Mouse (Mus musculus) liver, postnatal 0 days (tissue): ENCODE measurements at regions not wholly inside any gene's neighbourhood (a gene's known extent, or its start where the extent isn't known, plus 50 kb on each side); places are given as distances from the start of the nearest gene placed in this dataset.

Experiments used
- ATAC-seq: fragments of 200-750 bp; cut with Nextera tagmentation; 2 replicates; pipeline ENCODE4 v1.8.0; 2017; ENCODE audit warnings: mild to moderate bottlenecking, moderate library complexity
- DNase-seq: peaks from one replicate; pipeline ENCODE4 v3.0.0-alpha.2; 2016
- H3K27ac ChIP-seq: fragments of 300-500 bp; sonication (generic); 2 replicates; pipeline ENCODE4 v1.5.1; 2014; ENCODE audit warnings: antibody characterized with exemption, moderate library complexity, mild to moderate bottlenecking, low read depth
- H3K27me3 ChIP-seq: fragments of 300-500 bp; sonication (generic); 2 replicates; pipeline ENCODE4 v1.6.1; 2014; ENCODE audit warnings: low read length, control low read depth, mixed read lengths; ENCODE audit not compliant: insufficient read depth
- H3K36me3 ChIP-seq: fragments of 300-500 bp; sonication (generic); replicated peaks from 2 replicates; pipeline ENCODE4 v1.6.1; 2014; ENCODE audit warnings: mild to moderate bottlenecking, control low read depth, low read length, moderate library complexity, mixed read lengths; ENCODE audit not compliant: insufficient read depth
- H3K4me1 ChIP-seq: fragments of 300-500 bp; sonication (generic); 2 replicates; pipeline ENCODE4 v1.6.1; 2014; ENCODE audit warnings: antibody characterized with exemption, mild to moderate bottlenecking, control low read depth; ENCODE audit not compliant: insufficient read depth
- H3K4me2 ChIP-seq: fragments of 300-500 bp; sonication (generic); 2 replicates; pipeline ENCODE4 v1.6.1; 2014; ENCODE audit warnings: low read depth, mild to moderate bottlenecking, low read length, moderate library complexity, mixed read lengths
- H3K4me3 ChIP-seq: fragments of 300-500 bp; sonication (generic); 2 replicates; pipeline ENCODE4 v1.5.1; 2014; ENCODE audit warnings: low read depth, low read length
- H3K9ac ChIP-seq: fragments of 300-500 bp; sonication (generic); replicated peaks from 2 replicates; pipeline ENCODE4 v1.6.1; 2014; ENCODE audit warnings: mild to moderate bottlenecking, moderate library complexity
- H3K9me3 ChIP-seq: fragments of 300-500 bp; sonication (generic); 2 replicates; pipeline ENCODE4 v1.6.1; 2016; ENCODE audit warnings: mild to moderate bottlenecking, control low read depth, low read length, mixed read lengths
- CTCF ChIP-seq: sonication (generic); IDR thresholded peaks from 2 replicates; pipeline ENCODE4 v1.5.1; 2016; ENCODE audit warnings: antibody characterized with exemption, low read depth
- EP300 ChIP-seq: IDR thresholded peaks from 2 replicates; pipeline ENCODE4 v1.6.1; 2016; ENCODE audit warnings: antibody characterized with exemption, low read depth, mild to moderate bottlenecking
- WGBS: fragments of 180-500 bp; shearing (Covaris S2); extraction: QIAGEN DNeasy Blood & Tissue Kit; methylation state at CpG from one replicate; pipeline ENCODE4 v1.1.7; 2014; ENCODE audit not compliant: insufficient replicate concordance; 5-methylcytosine and 5-hydroxymethylcytosine counted together

DNA sequence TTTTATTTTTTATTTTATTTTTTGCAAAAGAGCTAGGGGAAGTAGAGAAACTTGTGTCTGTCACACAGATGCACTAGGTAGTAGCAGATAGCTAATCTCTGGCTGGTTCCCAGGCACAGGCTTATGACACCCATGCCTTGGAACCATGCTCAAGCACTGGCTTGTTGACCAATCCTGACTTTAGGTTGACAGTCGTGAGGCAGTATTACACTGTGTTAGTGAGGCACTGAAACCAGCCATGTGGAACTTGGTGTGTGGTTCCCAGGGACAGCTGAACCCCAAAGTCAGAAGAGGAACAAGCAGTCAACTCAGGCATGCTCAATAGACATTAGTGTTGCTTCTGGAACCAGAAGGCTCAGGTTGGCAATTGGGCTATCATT, 601.1 kb upstream of the Nox3 start:
- Histone ChIP-seq H3K27me3 (no peaks in the 10 kb centered on the region), H3K4me1 (no peaks in the 10 kb centered on the region), H3K9me3 (no peaks in the 10 kb centered on the region), H3K4me2 (no peak overlapping the region), H3K9ac (no peak overlapping the region), H3K36me3 (no peaks in the 10 kb centered on the region), H3K4me3 (no peak overlapping the region), H3K27ac (no peak overlapping the region)
- ATAC-seq (no peak), DNase-seq (no peak)
- WGBS, result 41% methylated on average over 1 of the region's 1 CpGs
- TF ChIP-seq CTCF (no peak), EP300 (no peak)

DNA sequence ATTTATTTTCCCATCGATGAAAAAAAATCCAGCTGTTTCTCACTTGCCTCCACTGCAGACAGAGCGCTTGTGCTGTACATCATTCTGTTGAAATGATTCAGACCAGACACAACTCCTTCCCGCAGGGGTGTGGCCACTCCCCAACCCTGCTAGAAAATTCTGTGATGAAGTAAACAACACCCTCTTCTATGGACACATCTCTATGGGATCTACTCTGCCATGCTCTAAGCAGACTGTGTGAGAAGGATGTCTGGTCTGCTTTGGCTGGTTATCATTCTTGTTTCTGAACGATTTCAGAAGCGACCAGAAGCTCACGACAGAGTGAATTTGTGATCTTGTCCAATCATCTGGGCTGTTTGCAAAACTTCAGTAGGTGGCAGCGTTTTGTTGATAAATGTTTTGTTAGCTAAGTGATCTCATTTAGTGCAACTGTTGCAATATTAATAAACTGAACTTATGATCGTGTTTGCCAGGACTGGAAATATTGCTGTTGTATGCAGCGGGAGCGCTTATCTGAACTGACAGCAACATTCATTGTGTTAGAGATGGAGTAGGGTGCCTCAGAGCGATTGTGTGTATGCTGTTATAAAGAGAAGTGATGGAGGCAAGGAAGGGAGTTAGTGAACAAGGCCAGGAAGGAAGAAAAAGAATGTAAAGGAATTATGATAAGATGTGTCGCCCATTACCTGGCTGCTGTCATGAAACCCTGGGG, 605.2 kb upstream of the Nox3 start:
- Histone ChIP-seq H3K4me2 (no peak overlapping the region), H3K9me3 (no peaks in the 10 kb centered on the region), H3K36me3 (no peaks in the 10 kb centered on the region), H3K27me3 (no peaks in the 10 kb centered on the region), H3K27ac (no peak overlapping the region), H3K4me3 (no peak overlapping the region), H3K4me1 (no peaks in the 10 kb centered on the region), H3K9ac (no peak overlapping the region)
- ATAC-seq (no peak), DNase-seq (no peak)
- TF ChIP-seq EP300, result no peak
- TF ChIP-seq CTCF, result no peak
- WGBS, result 66% methylated on average over 12 of the region's 12 CpGs

DNA sequence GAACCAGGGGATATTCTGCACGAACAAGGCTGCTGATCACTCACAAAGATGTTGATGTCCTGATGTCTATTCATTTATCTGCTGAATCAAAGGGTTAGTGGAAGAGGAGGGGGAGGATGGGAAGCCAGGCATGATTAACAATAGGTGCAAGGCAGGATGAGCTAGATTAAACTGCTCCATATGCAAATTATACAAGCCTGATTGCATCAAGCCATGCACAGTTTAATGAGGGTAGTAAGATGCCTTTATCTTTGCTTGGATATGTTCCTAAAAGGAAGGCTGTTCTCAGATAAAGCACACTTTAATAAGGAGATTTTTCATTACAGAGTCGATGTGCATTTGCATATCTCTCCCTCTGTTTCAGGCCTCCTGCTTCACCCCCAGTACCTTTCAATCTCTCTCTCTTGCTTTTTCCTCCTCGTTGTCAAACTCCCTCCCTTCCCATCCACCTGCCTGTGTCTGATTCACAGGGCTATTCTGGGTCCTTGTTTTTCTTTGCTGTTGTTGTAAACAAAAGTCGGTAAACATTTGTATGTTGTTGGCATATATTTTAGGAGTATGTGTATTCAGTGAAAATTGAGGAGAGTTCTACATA, 615.8 kb upstream of the Nox3 start:
- TF ChIP-seq CTCF, result no peak
- no peak for TF ChIP-seq EP300
- ATAC-seq (no peak), DNase-seq (no peak)
- no peak overlapping the region for H3K4me3 ChIP-seq
- H3K4me1 ChIP-seq, result no peaks in the 10 kb centered on the region
- H3K27me3 ChIP-seq, result no peaks in the 10 kb centered on the region
- no peak overlapping the region for H3K4me2 ChIP-seq
- no peak overlapping the region for H3K9ac ChIP-seq
- WGBS, result 37% methylated on average over 4 of the region's 4 CpGs
- H3K9me3 ChIP-seq, result no peaks in the 10 kb centered on the region
- no peak overlapping the region for H3K27ac ChIP-seq
- H3K36me3 ChIP-seq, result no peaks in the 10 kb centered on the region

- ATAC-seq (no peak), DNase-seq (no peak)
- Histone ChIP-seq H3K4me2 (no peak overlapping the region), H3K4me3 (no peak overlapping the region), H3K4me1 (no peaks in the 10 kb centered on the region), H3K36me3 (no peaks in the 10 kb centered on the region), H3K9me3 (no peaks in the 10 kb centered on the region), H3K27me3 (no peaks in the 10 kb centered on the region), H3K9ac (no peak overlapping the region), H3K27ac (no peak overlapping the region)
- WGBS, result 75% methylated on average over 4 of the region's 4 CpGs
- TF ChIP-seq EP300 (no peak), CTCF (no peak)
These were observed 623.1 kb upstream of the Nox3 start for GRCm38 (mm10) chr17:4319141-4319540.

GRCm38 (mm10) chr17:4328810-4329209, 632.7 kb upstream of the Nox3 start:
- H3K36me3 ChIP-seq, result no peaks in the 10 kb centered on the region
- no peaks in the 10 kb centered on the region for H3K9me3 ChIP-seq
- DNase-seq (no peak), ATAC-seq (no peak)
- no peak overlapping the region for H3K27ac ChIP-seq
- no peaks in the 10 kb centered on the region for H3K4me1 ChIP-seq
- no peak for TF ChIP-seq EP300
- TF ChIP-seq CTCF, result no peak
- no peak overlapping the region for H3K4me2 ChIP-seq
- no peaks in the 10 kb centered on the region for H3K27me3 ChIP-seq
- no peak overlapping the region for H3K4me3 ChIP-seq
- no peak overlapping the region for H3K9ac ChIP-seq
- WGBS, result 68% methylated on average over 1 of the region's 1 CpGs

DNA sequence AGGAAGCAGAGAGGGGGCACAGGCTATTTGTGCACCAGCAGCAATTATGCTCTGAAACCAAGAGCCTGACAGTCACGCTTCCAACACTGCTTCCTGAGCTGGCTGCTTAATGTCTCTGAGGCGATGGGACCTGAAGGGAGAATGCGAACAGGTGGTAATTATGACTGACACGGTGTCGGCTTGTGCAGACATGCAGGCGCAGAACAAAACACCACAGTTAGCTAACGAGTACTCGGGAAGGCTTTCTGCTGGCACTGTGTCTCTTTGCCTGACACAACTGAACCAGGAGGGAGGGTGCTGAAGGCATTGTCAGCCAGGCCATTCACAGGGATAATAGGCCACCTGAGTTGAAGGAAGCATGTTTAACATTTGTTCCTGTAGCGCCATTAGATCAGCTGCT, 635.6 kb upstream of the Nox3 start:
- H3K9me3 ChIP-seq, result no peaks in the 10 kb centered on the region
- DNase-seq (no peak), ATAC-seq (no peak)
- no peak overlapping the region for H3K27ac ChIP-seq
- TF ChIP-seq EP300 (no peak), CTCF (no peak)
- no peaks in the 10 kb centered on the region for H3K4me1 ChIP-seq
- no peaks in the 10 kb centered on the region for H3K27me3 ChIP-seq
- WGBS, result 83% methylated on average over 9 of the region's 9 CpGs
- no peak overlapping the region for H3K9ac ChIP-seq
- no peak overlapping the region for H3K4me2 ChIP-seq
- H3K36me3 ChIP-seq, result no peaks in the 10 kb centered on the region
- no peak overlapping the region for H3K4me3 ChIP-seq

DNA sequence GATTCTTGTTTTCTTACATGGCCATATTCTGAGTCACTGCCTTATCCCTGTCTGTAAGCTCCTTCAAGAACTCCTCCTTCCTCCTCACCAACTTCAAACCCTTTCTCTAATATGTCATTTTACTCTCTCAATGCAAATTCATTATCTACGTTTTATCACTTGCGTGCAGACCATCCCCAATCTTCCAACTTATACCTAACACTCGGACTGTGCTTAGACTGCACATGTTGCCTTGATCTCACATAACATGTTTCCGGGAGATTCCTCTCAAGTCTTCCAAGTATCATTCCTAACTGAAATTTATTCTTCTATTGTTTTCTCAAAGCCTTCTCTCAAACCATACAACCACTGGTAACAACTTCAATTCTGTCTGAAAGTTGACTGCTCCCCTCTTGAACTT, 637.0 kb upstream of the Nox3 start:
- H3K27ac ChIP-seq, result no peak overlapping the region
- no peak overlapping the region for H3K9ac ChIP-seq
- no peak for ATAC-seq
- no peaks in the 10 kb centered on the region for H3K4me1 ChIP-seq
- no peaks in the 10 kb centered on the region for H3K9me3 ChIP-seq
- DNase-seq, result no peak
- no peaks in the 10 kb centered on the region for H3K27me3 ChIP-seq
- TF ChIP-seq EP300, result no peak
- no peak for TF ChIP-seq CTCF
- no peak overlapping the region for H3K4me2 ChIP-seq
- no peak overlapping the region for H3K4me3 ChIP-seq
- H3K36me3 ChIP-seq, result no peaks in the 10 kb centered on the region
- 66% methylated on average over 4 of the region's 4 CpGs for WGBS
